Mouse (Mus musculus): ENCODE measurements around the gene Fignl1.

The Fignl1 gene

DNA sequence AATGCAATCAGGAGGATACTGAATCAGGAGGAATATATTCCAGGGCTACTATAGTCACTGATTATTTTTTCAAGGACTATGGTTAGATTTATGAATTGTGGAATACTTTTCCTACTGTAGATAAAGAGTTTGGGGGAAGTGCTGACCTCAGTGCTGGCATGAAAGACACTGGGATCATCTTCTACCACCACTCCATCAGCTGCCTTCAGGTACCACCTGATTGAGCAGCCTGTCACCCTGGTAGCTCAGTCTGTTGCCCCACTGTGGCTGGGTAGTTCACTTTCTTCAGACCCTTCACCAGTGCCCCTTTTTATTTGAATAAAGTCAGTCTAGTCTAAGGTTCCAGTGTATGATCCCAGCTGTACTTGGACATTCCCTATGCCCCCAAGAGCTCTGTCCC, 42.0 kb downstream of the Fignl1 start:
- DNase-seq (ENCODE audit: low spot score in 2 of 2), result no peak

GRCm38 (mm10) chr11:11766105-11766504, 42.7 kb downstream of the Fignl1 start:
- no peak for DNase-seq (ENCODE audit: low spot score in 2 of 2)

GRCm38 (mm10) chr11:11765414-11765813, 43.3 kb downstream of the Fignl1 start:
- no peak for DNase-seq (ENCODE audit: low spot score in 2 of 2)

DNA sequence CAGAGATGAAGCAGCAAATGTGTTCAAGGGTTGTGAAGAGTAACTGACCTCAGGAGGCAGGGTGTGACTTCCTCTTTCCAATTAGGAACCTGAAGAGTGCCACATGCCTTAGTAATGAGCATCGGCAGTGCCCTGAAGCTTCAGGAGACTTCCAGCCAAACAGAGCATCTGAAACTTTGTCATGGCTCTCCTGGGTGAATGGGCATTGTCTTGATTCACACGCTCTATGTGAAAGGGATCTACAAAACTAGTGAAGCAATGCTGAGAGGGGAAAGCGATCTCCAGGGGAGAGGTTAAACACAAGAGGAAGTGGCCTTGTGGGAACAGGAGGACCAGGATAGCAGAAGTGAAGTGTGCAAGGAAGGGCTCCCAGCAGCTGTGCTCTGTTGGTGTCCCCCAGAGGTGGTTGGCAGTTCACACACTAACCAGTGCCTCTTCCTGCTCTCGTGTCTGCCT, 45.5 kb downstream of the Fignl1 start:
- no peak for DNase-seq (ENCODE audit: low spot score in 2 of 2)

GRCm38 (mm10) chr11:11758883-11759282, 49.9 kb downstream of the Fignl1 start:
- no peak for DNase-seq (ENCODE audit: low spot score in 2 of 2)

DNA sequence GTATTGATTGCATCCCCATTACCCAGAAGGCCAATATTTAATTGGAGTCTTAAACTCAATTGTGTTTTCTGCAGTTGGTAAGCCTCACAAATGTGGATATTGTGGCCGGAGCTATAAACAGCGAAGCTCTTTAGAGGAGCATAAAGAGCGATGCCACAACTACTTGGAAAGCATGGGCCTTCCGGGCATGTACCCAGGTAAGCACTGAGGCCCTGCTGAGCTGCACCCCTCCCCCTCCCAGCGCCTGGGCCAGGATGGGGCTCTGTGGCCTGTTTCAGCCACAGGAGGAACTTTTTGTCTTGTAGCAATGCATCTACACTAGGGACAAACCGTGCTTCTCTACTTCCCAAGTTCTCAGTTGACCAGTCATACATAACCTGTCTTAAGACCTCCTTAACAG, 50.6 kb downstream of the Fignl1 start:
- DNase-seq (ENCODE audit: low spot score in 2 of 2), result no peak

- DNase-seq (ENCODE audit: low spot score in 2 of 2), result no peak
These were observed 55.9 kb downstream of the Fignl1 start for GRCm38 (mm10) chr11:11752859-11753258.

DNA sequence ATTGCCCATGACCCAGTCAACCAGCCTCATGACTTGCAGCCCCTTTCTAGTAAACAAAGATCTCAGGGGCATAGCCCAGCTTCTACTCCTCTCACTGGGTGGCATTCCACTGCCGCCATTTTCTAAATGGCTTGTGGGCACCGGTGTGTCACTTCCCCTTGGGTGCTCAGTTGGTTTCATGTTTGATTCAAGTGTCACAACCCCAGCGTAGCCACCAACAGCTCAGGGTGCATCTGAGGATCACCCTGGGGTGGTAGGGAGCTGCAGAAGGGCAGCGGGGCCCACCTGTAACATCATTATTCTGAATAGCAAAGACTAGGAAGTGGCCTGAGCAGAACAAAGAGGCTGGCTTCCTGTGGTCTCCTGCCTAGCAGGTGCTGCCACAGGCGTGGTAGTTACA, 57.7 kb downstream of the Fignl1 start:
- no peak for DNase-seq (ENCODE audit: low spot score in 2 of 2)

DNA sequence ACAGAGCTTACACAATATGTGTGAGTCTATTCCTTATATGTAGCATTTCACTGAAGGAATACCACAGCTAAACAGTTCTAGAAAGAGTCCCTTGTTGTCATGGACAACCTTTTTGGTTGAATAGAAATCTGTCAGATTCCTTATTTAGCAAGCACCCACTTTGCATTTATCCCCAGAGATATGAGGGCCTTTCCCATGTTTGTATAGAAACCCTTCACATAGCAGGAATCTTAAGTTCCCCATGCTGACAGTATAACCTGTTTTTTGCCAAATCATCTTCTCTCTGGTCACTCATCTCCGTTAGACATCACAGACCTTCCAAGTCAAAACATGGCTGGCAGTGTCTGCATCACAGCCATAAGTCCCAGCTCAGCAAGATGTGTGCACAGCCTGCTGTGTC, 64.5 kb downstream of the Fignl1 start:
- no peak for DNase-seq (ENCODE audit: low spot score in 2 of 2)

DNA sequence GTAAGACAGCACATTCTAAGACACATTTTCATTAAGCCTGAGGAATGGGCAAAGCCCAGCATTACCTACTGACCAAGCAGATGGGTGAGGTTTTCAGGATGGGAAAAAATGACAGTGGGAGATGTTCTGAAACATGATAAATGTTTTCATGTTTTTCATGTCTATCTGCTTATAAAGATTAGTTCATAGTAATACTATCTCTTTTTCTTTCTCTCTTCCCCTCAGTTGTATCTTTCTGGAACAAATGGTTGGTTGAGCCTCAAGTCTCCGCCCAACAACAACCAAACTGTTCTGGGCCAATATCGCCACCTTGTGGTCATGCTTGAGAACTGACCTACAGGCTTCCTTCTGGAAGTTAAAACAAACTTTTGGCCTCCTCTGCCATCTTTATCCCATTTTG, 66.1 kb downstream of the Fignl1 start:
- DNase-seq (ENCODE audit: low spot score in 2 of 2), result peak in 1 of 2 experiments; percentile 6

DNA sequence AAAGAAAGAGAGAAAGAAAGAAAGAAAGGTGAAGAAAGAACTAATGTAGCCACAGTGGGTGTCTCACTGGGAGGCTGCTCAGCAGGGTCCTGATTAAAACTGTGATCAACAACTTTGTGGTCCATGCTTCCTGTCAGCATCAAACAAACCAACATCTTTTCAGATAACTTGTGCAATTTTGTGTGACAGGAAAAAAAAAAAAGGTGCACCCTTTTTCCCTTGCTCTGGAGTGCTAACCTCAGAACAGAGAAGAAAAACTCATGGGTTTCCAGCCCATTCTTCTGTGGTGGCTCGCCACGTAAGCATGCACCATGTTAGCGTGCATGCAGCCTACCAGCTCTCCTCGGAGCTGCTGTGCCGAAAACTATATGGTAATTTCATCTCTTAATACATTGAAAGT, 67.2 kb downstream of the Fignl1 start:
- no peak for DNase-seq (ENCODE audit: low spot score in 2 of 2)

DNA sequence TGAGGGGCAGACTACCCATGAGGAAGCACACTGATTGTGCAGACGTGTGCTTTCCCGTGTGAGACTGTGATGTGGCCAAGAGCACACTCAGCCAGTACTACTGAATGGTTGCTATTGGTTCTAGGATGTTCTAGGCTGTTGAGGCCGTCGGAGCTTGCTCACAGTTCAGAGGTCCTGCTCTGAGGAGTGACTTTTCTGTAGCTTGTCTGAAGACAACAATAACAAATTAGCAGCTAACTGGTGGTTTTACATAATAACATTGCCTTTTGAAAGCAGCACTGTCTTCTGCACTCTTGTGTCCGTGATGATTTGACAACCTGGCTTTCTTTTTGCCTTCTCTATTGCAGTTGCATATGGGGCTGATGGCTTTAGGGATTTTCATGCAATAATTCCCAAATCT, 68.2 kb downstream of the Fignl1 start:
- no peak for DNase-seq (ENCODE audit: low spot score in 2 of 2)

DNA sequence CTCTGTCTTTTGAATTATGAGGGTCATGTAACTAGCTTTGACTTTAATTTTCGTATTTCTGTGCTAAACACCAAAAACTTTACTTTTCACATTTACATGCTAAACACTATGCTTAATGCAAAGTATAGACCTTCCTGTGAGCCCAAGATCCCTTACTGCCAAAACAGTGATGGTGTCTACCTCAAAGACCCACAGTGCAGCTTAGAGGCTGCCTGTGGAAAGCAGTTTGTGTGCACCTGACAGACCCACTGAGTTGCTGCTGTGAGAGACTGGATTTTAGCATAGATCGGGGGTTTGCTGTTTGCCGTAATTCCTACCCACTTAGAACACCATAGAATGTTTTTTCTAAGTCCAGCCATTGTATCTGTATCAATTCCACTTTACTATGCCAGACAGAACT, 69.7 kb downstream of the Fignl1 start:
- DNase-seq (ENCODE audit: low spot score in 2 of 2), result no peak

- no peak for DNase-seq (ENCODE audit: low spot score in 2 of 2)
These were observed 71.2 kb downstream of the Fignl1 start for GRCm38 (mm10) chr11:11737562-11737961.
